Mouse (Mus musculus) liver, embryonic 14.5 days (tissue): ENCODE results near the gene Diras2. TPM values are rescaled to one million over a fixed set of nuclear protein-coding genes. Genes with fewer than 3 reads are reported as not detected.
A peak's percentile ranks its signal among the peaks of the same experiment; 100 is the strongest.

ENCODE experiments used
- ATAC-seq: fragments of 200-750 bp; cut with Nextera tagmentation; 2 replicates; pipeline ENCODE4 v1.8.0; 2017; ENCODE audit warnings: moderate number of reproducible peaks, mild to moderate bottlenecking, moderate library complexity; ENCODE audit not compliant: insufficient read depth
- DNase-seq, 3 experiments: peaks; one replicate each; pipeline ENCODE4 v3.0.0-alpha.2; 2012 to 2013; ENCODE audit warnings: low read depth in 3 of 3, low spot score in 3 of 3
- H3K27ac ChIP-seq: fragments of 300-500 bp; sonication (generic); 2 replicates; pipeline ENCODE4 v1.5.1; 2014; ENCODE audit warnings: moderate library complexity, mild to moderate bottlenecking, control low read depth, inconsistent platforms
- H3K27me3 ChIP-seq: fragments of 300-500 bp; sonication (generic); 2 replicates; pipeline ENCODE4 v1.6.1; 2014; ENCODE audit warnings: mild to moderate bottlenecking, low read length, moderate library complexity; ENCODE audit not compliant: control insufficient read depth, insufficient read depth
- H3K36me3 ChIP-seq: fragments of 300-500 bp; sonication (generic); replicated peaks from 2 replicates; pipeline ENCODE4 v1.6.1; 2014; ENCODE audit warnings: low read depth; ENCODE audit not compliant: control insufficient read depth, insufficient read depth
- H3K4me1 ChIP-seq, 2 experiments: fragments of 200-500 bp in 1 of 2; fragments of 300-500 bp in 1 of 2; sonication (generic) in 1 of 2; replicated peaks; 2 replicates each; pipeline ENCODE4 v1.6.1; 2012 to 2014; ENCODE audit warnings: antibody characterized with exemption in 1 of 2, inconsistent platforms in 1 of 2, low read length in 1 of 2; ENCODE audit not compliant: control insufficient read depth in 2 of 2, insufficient read depth in 2 of 2
- H3K4me2 ChIP-seq: fragments of 300-500 bp; sonication (generic); 2 replicates; pipeline ENCODE4 v1.6.1; 2014; ENCODE audit warnings: low read depth, mild to moderate bottlenecking, control low read depth, moderate library complexity
- H3K4me3 ChIP-seq, 2 experiments: fragments of 200-500 bp in 1 of 2; fragments of 300-500 bp in 1 of 2; sonication (generic) in 1 of 2; 2 replicates each; pipeline ENCODE4 v1.5.1; 2012 to 2014; ENCODE audit warnings: low read depth in 2 of 2, low read length in 2 of 2, mild to moderate bottlenecking in 2 of 2, control low read depth in 1 of 2, inconsistent platforms in 1 of 2, moderate library complexity in 1 of 2; ENCODE audit not compliant: insufficient read depth in 1 of 2
- H3K9ac ChIP-seq: fragments of 300-500 bp; sonication (generic); replicated peaks from 2 replicates; pipeline ENCODE4 v1.6.1; 2014; ENCODE audit warnings: mild to moderate bottlenecking, control low read depth, moderate library complexity
- H3K9me3 ChIP-seq: fragments of 300-500 bp; sonication (generic); 2 replicates; pipeline ENCODE4 v1.6.1; 2016; ENCODE audit warnings: low read length, mixed read lengths; ENCODE audit not compliant: control insufficient read depth
- CTCF ChIP-seq: IDR thresholded peaks from 2 replicates; pipeline ENCODE4 v1.5.1; 2016; ENCODE audit warnings: antibody characterized with exemption, low read depth, control low read depth
- EP300 ChIP-seq: IDR thresholded peaks from 2 replicates; pipeline ENCODE4 v1.6.1; 2016; ENCODE audit warnings: antibody characterized with exemption, low read depth
- WGBS: fragments of 180-500 bp; shearing (Covaris S2); extraction: QIAGEN DNeasy Blood & Tissue Kit; methylation state at CpG from one replicate; pipeline ENCODE4 v1.1.7; 2014; ENCODE audit not compliant: insufficient replicate concordance; 5-methylcytosine and 5-hydroxymethylcytosine counted together
- polyA plus RNA-seq, 2 experiments: library from polyadenylated mRNA; depleted of rRNA in 1 of 2; stranded (reverse) in 1 of 2; unstranded in 1 of 2; fragments of >200 nt; fragmentation: Nextera tagmentation in 1 of 2; extraction: Ambion mirVana in 1 of 2; gene quantifications; 2 replicates each; pipeline versions ENCODE4 v1.2.1 to v1.2.3; 2012 to 2014

Gene Diras2
- polyA plus RNA-seq, 2 experiments: 0.06 to 0.20 TPM

- H3K27ac ChIP-seq: no peak overlapping the region
- ATAC-seq (no peak), DNase-seq (no peak)
- peaks cover 0 to 18% of the 10 kb centered on the region in 2 experiments; a peak in 2 of 4 replicates for H3K4me1 ChIP-seq
- no peak overlapping the region for H3K4me3 ChIP-seq
- no peaks in the 10 kb centered on the region for H3K36me3 ChIP-seq
- no peak overlapping the region for H3K9ac ChIP-seq
- TF ChIP-seq CTCF (no peak), EP300 (no peak)
- H3K4me2 ChIP-seq: no peak overlapping the region
- no peaks in the 10 kb centered on the region for H3K9me3 ChIP-seq
- no peaks in the 10 kb centered on the region for H3K27me3 ChIP-seq
- 38% methylated on average over 7 of the region's 7 CpGs for WGBS
Observed at GRCm38 (mm10) chr13:52576021-52576614, 45.0 kb upstream of the Diras2 start.

- no peak overlapping the region for H3K27ac ChIP-seq
- no peak for DNase-seq
- H3K4me3 ChIP-seq: no peak overlapping the region
- no peaks in the 10 kb centered on the region for H3K9me3 ChIP-seq
- TF ChIP-seq EP300 (no peak), CTCF (no peak)
- H3K36me3 ChIP-seq: no peaks in the 10 kb centered on the region
- peaks cover 0 to 18% of the 10 kb centered on the region in 2 experiments; a peak in 2 of 4 replicates for H3K4me1 ChIP-seq
- no peaks in the 10 kb centered on the region for H3K27me3 ChIP-seq
- no peak for ATAC-seq
- no peak overlapping the region for H3K4me2 ChIP-seq
- H3K9ac ChIP-seq: no peak overlapping the region
- 70% methylated on average over 6 of the region's 6 CpGs for WGBS
Observed at GRCm38 (mm10) chr13:52575483-52575882, 44.4 kb upstream of the Diras2 start.

- H3K9me3 ChIP-seq: no peaks in the 10 kb centered on the region
- H3K27me3 ChIP-seq: no peaks in the 10 kb centered on the region
- no peak overlapping the region for H3K4me3 ChIP-seq
- WGBS: 33% methylated on average over 2 of the region's 2 CpGs
- H3K9ac ChIP-seq: no peak overlapping the region
- no peak for DNase-seq
- no peak for TF ChIP-seq CTCF
- TF ChIP-seq EP300: no peak
- no peak for ATAC-seq
- H3K36me3 ChIP-seq: no peaks in the 10 kb centered on the region
- peaks cover 0 to 18% of the 10 kb centered on the region in 2 experiments; a peak in 2 of 4 replicates for H3K4me1 ChIP-seq
- no peak overlapping the region for H3K4me2 ChIP-seq
- no peak overlapping the region for H3K27ac ChIP-seq
Observed at GRCm38 (mm10) chr13:52574311-52574710, 43.2 kb upstream of the Diras2 start.

GRCm38 (mm10) chr13:52572451-52573446, 41.7 kb upstream of the Diras2 start:
- TF ChIP-seq EP300 (no peak), CTCF (no peak)
- no peak overlapping the region for H3K4me2 ChIP-seq
- H3K27me3 ChIP-seq: no peaks in the 10 kb centered on the region
- H3K4me3 ChIP-seq: no peak overlapping the region
- ATAC-seq (no peak), DNase-seq (peak in 1 of 3 experiments; percentile 49)
- H3K9ac ChIP-seq: no peak overlapping the region
- H3K27ac ChIP-seq: 0 out of 2 replicates have a peak overlapping the region, but pooled peaks have one; percentile 8
- peaks cover 0 to 13% of the 10 kb centered on the region in 2 experiments; a peak in 1 of 4 replicates for H3K4me1 ChIP-seq
- H3K9me3 ChIP-seq: no peaks in the 10 kb centered on the region
- WGBS: 36% methylated on average over 9 of the region's 9 CpGs
- H3K36me3 ChIP-seq: no peaks in the 10 kb centered on the region
